Mouse (Mus musculus) ES-E14 (cell line): ENCODE results near the gene Nfkb1.

Source experiments
- HCFC1 ChIP-seq: IDR thresholded peaks from 2 replicates; pipeline ENCODE4 v1.6.1; 2012; ENCODE audit warnings: low read length, inconsistent platforms, borderline replicate concordance; ENCODE audit not compliant: insufficient read depth
- ZC3H11A ChIP-seq: IDR thresholded peaks from 2 replicates; pipeline ENCODE4 v1.6.1; 2012; ENCODE audit warnings: low read depth, mild to moderate bottlenecking, inconsistent platforms, low read length, borderline replicate concordance

DNA sequence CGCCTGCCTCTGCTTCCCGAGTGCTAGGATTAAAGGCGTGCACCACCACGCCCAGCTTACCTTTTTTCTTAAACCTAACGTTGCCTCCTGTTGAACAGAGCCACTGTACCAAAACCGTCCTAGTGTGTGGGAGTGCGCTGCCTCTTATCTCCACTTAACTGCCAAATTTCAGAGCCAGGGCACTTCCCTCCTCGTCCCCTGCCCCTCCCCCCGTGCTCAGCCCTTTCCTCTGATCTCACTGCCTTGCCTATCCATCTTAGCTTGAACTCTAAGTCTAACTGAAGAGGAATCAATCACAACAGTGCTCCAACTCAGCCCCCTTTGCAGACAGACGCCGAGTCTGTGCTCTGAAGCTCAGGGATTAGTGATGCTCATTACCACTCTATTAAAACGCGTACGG is 54.9 kb downstream of the Nfkb1 start:
- TF ChIP-seq ZC3H11A = no peak
- no peak for TF ChIP-seq HCFC1
